Mouse (Mus musculus): ENCODE measurements around the gene Nedd9. TPM values are rescaled to one million over a fixed set of nuclear protein-coding genes. Genes with fewer than 3 reads are reported as not detected.

The Nedd9 gene
- total and polyA plus RNA-seq, 2 experiments: 2.5 to 3.3 TPM

- Histone ChIP-seq H3K4me3 (ENCODE audit: insufficient read depth, low read depth, low read length) (no peak overlapping the region), H3K27ac (replicated peaks; ENCODE audit: insufficient read depth, low read depth, low read length) (no peak overlapping the region), H3K36me3 (ENCODE audit: control insufficient read depth, insufficient read depth, low read length) (no peaks in the 10 kb centered on the region), H3K4me1 (ENCODE audit: control insufficient read depth, insufficient read depth, low read length) (no peaks in the 10 kb centered on the region), H3K9ac (ENCODE audit: low read depth, low read length) (no peak overlapping the region), H3K79me2 (ENCODE audit: control insufficient read depth, insufficient read depth, low read length) (no peaks in the 10 kb centered on the region), H3K27me3 (ENCODE audit: control insufficient read depth, insufficient read depth, low read length) (no peaks in the 10 kb centered on the region)
- peak; percentile 31 for DNase-seq (ENCODE audit: extremely low read depth, low read depth, low spot score)
- WGBS: 72% methylated on average over 7 of the region's 7 CpGs
- TF ChIP-seq CTCF (IDR thresholded peaks at IDR 0.05; ENCODE audit: low read depth, low read length) (no peak), POLR2A (IDR thresholded peaks at IDR 0.05; ENCODE audit: extremely low read depth, insufficient read depth, low read length) (no peak)
These were observed 23.7 kb upstream of the Nedd9 start for GRCm38 (mm10) chr13:41510631-41511419.

DNA sequence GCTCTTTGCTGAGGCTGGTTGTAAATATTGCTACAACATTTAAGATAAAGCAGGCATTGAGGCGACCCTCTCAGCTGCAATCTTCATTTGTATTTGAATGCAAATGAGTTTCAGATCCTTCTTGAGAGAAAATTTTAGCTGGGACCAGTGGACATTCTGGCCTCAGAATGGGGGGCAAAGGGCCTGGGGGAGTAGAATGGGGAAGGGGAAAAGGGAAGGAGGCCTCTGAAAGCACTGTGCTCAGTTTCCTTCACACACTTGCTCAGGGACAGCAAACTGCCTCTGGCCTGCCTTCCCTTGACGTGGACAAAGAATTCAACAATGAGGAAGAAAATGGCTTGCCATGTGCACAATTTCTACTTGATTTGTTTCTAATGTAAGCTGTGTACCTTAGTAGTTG, 18.4 kb upstream of the Nedd9 start:
- Histone ChIP-seq H3K36me3 (ENCODE audit: control insufficient read depth, insufficient read depth, low read length) (no peaks in the 10 kb centered on the region), H3K27me3 (ENCODE audit: control insufficient read depth, insufficient read depth, low read length) (no peaks in the 10 kb centered on the region), H3K4me1 (ENCODE audit: control insufficient read depth, insufficient read depth, low read length) (no peaks in the 10 kb centered on the region), H3K27ac (replicated peaks; ENCODE audit: insufficient read depth, low read depth, low read length) (no peak overlapping the region), H3K79me2 (ENCODE audit: control insufficient read depth, insufficient read depth, low read length) (no peaks in the 10 kb centered on the region), H3K4me3 (ENCODE audit: insufficient read depth, low read depth, low read length) (no peak overlapping the region), H3K9ac (ENCODE audit: low read depth, low read length) (no peak overlapping the region)
- no peak for DNase-seq (ENCODE audit: extremely low read depth, low read depth, low spot score)
- 82% methylated on average over 2 of the region's 2 CpGs for WGBS
- TF ChIP-seq POLR2A (IDR thresholded peaks at IDR 0.05; ENCODE audit: extremely low read depth, insufficient read depth, low read length) (no peak), CTCF (IDR thresholded peaks at IDR 0.05; ENCODE audit: low read depth, low read length) (no peak)

DNA sequence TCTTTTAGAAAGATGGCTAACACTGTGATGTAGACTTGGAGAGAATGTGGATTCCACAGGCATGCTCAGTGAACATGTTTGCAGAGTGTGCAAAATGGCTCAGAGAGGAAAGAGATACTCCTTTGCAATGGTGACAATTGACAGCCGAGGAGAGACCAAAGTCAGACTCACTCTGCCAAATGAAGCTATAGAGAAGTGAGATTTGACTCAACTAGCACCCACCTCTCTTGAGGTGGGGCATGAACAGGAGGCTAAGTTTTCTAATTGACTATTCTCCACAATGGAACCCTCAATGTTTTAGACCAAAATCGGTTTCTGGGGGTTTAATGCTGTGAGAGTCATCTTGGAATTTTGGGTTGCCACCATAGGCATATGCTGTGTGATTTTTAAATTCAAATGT, 17.8 kb upstream of the Nedd9 start:
- no peaks in the 10 kb centered on the region for H3K36me3 ChIP-seq (ENCODE audit: control insufficient read depth, insufficient read depth, low read length)
- TF ChIP-seq CTCF (IDR thresholded peaks at IDR 0.05; ENCODE audit: low read depth, low read length) (no peak), POLR2A (IDR thresholded peaks at IDR 0.05; ENCODE audit: extremely low read depth, insufficient read depth, low read length) (no peak)
- DNase-seq (ENCODE audit: extremely low read depth, low read depth, low spot score): no peak
- no peak overlapping the region for H3K9ac ChIP-seq (ENCODE audit: low read depth, low read length)
- H3K27ac ChIP-seq (replicated peaks; ENCODE audit: insufficient read depth, low read depth, low read length): no peak overlapping the region
- no peaks in the 10 kb centered on the region for H3K27me3 ChIP-seq (ENCODE audit: control insufficient read depth, insufficient read depth, low read length)
- no peaks in the 10 kb centered on the region for H3K4me1 ChIP-seq (ENCODE audit: control insufficient read depth, insufficient read depth, low read length)
- H3K4me3 ChIP-seq (ENCODE audit: insufficient read depth, low read depth, low read length): no peak overlapping the region
- WGBS: 83% methylated on average over 2 of the region's 2 CpGs
- H3K79me2 ChIP-seq (ENCODE audit: control insufficient read depth, insufficient read depth, low read length): no peaks in the 10 kb centered on the region

DNA sequence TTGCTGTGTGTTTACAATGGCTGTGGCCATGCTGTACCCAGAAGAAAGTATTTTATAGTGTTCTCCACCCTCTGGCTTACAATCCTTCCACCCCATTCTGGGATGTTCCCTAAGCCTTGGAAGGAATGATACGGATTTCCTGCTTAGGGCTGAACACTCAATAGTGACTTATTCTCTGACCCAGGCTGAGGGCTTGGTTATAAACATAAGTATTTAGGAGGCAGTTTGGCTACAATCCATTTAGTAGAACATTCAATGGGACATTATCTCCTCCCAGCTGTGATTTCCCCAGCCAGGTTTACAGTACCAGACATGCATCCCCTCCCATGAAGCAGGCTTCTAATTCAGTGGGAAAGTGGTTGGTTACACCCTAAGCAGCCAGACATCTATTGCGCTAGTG, 17.3 kb upstream of the Nedd9 start:
- no peaks in the 10 kb centered on the region for H3K4me1 ChIP-seq (ENCODE audit: control insufficient read depth, insufficient read depth, low read length)
- H3K79me2 ChIP-seq (ENCODE audit: control insufficient read depth, insufficient read depth, low read length): no peaks in the 10 kb centered on the region
- H3K36me3 ChIP-seq (ENCODE audit: control insufficient read depth, insufficient read depth, low read length): no peaks in the 10 kb centered on the region
- no peak overlapping the region for H3K4me3 ChIP-seq (ENCODE audit: insufficient read depth, low read depth, low read length)
- no peak for DNase-seq (ENCODE audit: extremely low read depth, low read depth, low spot score)
- 88% methylated on average over 2 of the region's 2 CpGs for whole genome bisulfite sequencing
- H3K27ac ChIP-seq (replicated peaks; ENCODE audit: insufficient read depth, low read depth, low read length): no peak overlapping the region
- TF ChIP-seq CTCF (IDR thresholded peaks at IDR 0.05; ENCODE audit: low read depth, low read length) (no peak), POLR2A (IDR thresholded peaks at IDR 0.05; ENCODE audit: extremely low read depth, insufficient read depth, low read length) (no peak)
- no peaks in the 10 kb centered on the region for H3K27me3 ChIP-seq (ENCODE audit: control insufficient read depth, insufficient read depth, low read length)
- no peak overlapping the region for H3K9ac ChIP-seq (ENCODE audit: low read depth, low read length)

DNA sequence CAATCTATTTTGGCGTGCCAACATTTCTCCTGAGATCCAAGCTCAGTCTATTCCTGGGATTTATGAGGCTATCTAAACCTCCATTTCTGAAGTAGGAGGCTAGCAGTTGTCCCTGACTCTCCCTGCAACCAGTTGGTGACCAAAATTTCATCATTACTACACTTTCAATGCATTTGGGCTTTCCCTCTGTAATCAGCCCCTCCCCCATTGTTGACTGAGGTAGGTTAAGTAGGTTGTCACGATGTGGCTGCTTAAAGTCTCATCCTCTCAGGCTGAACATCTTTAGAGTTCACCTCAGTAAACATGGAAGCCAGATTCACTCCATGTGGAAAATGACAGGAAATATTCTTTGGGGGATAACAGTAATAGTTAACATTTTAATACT, 15.7 kb upstream of the Nedd9 start:
- Histone ChIP-seq H3K4me3 (ENCODE audit: insufficient read depth, low read depth, low read length) (no peak overlapping the region), H3K27me3 (ENCODE audit: control insufficient read depth, insufficient read depth, low read length) (no peaks in the 10 kb centered on the region), H3K27ac (replicated peaks; ENCODE audit: insufficient read depth, low read depth, low read length) (no peak overlapping the region), H3K9ac (ENCODE audit: low read depth, low read length) (no peak overlapping the region), H3K36me3 (ENCODE audit: control insufficient read depth, insufficient read depth, low read length) (no peaks in the 10 kb centered on the region), H3K4me1 (ENCODE audit: control insufficient read depth, insufficient read depth, low read length) (no peaks in the 10 kb centered on the region), H3K79me2 (ENCODE audit: control insufficient read depth, insufficient read depth, low read length) (no peaks in the 10 kb centered on the region)
- DNase-seq (ENCODE audit: extremely low read depth, low read depth, low spot score): no peak
- TF ChIP-seq POLR2A (IDR thresholded peaks at IDR 0.05; ENCODE audit: extremely low read depth, insufficient read depth, low read length): no peak
- TF ChIP-seq CTCF (IDR thresholded peaks at IDR 0.05; ENCODE audit: low read depth, low read length): no peak
- 65% methylated on average over 2 of the region's 2 CpGs for WGBS

DNA sequence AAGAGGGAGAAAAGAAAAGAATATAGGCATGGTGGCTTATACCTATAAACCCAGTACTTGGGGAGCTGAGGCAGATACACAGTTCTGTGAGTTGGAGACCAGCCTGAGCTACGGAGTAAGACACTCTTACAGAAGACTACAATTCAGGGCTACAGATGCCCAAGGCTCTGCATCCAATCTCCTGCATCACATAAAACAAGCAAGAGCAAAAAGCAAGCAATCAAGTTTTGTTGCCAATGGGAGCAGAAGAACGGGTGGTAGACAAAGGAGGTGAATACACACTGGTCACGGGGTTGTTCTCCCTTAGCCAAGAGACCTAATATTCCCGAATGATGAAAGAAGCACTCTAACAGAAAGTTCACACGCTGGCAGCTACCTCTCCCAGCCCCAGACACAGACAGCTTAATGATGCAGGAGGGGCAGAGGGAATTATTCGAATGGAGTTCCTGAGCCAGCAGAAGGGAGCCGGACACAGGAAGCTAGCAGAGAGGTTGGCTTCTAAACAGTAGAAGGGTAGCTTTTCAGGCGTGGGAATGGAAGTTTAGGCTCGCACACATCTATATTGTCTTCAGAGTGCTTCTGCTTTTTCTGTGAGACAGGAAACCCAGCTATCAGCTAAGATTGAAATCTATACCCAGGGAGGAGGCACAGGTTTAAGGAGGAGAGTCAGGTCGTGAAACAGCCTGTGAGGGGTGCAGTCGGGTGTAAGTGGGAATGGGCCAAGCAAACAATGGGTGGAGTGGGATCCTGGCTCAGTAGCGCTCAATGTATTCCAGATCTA, 15.2 kb upstream of the Nedd9 start:
- Histone ChIP-seq H3K4me1 (ENCODE audit: control insufficient read depth, insufficient read depth, low read length) (no peaks in the 10 kb centered on the region), H3K9ac (ENCODE audit: low read depth, low read length) (no peak overlapping the region), H3K4me3 (ENCODE audit: insufficient read depth, low read depth, low read length) (no peak overlapping the region), H3K36me3 (ENCODE audit: control insufficient read depth, insufficient read depth, low read length) (no peaks in the 10 kb centered on the region), H3K79me2 (ENCODE audit: control insufficient read depth, insufficient read depth, low read length) (no peaks in the 10 kb centered on the region), H3K27me3 (ENCODE audit: control insufficient read depth, insufficient read depth, low read length) (no peaks in the 10 kb centered on the region), H3K27ac (replicated peaks; ENCODE audit: insufficient read depth, low read depth, low read length) (no peak overlapping the region)
- TF ChIP-seq CTCF (IDR thresholded peaks at IDR 0.05; ENCODE audit: low read depth, low read length): no peak
- TF ChIP-seq POLR2A (IDR thresholded peaks at IDR 0.05; ENCODE audit: extremely low read depth, insufficient read depth, low read length): no peak
- DNase-seq (ENCODE audit: extremely low read depth, low read depth, low spot score): no peak
- 73% methylated on average over 12 of the region's 12 CpGs for WGBS
